Mouse (Mus musculus) heart, adult 2 months (tissue): ENCODE data around the gene Hmgb2.

Experiments
- EP300 ChIP-seq: fragments of 200-500 bp; IDR thresholded peaks from 2 replicates; pipeline ENCODE4 v1.6.1; 2011; ENCODE audit warnings: low read depth, low read length, control low read depth; ENCODE audit not compliant: insufficient read depth
- POLR2A ChIP-seq: fragments of 200-500 bp; IDR thresholded peaks from 2 replicates; pipeline ENCODE4 v1.6.1; 2011; ENCODE audit warnings: mild to moderate bottlenecking, low read depth, low read length, control low read depth; ENCODE audit not compliant: insufficient read depth

DNA sequence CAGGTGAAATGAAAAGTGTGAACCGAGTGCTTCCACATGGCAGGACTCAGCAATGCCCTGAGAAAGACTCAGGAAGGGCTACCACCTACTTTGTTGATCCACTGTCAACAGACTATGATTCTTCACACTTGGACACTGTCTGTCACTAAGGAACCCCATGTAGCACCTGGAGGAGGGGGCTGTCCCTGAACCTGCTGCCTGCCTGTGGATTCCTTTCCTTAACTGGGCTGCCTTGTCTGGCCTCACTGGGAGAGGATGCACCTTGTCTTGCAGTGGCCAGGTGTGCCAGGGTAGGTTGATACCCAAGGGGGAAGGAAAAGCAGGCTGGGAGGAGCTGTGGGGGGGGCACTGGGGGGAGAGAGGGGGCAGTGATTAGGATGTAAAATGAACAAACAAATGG, 16.3 kb downstream of the Hmgb2 start:
- TF ChIP-seq POLR2A: no peak
- no peak for TF ChIP-seq EP300
